Mouse (Mus musculus) spleen, adult 2 months (tissue): ENCODE results near the gene Arid1b. TPM values are rescaled to one million over a fixed set of nuclear protein-coding genes. Genes with fewer than 3 reads are reported as not detected.

Experiments used
- DNase-seq, 2 experiments: peaks; one replicate each; pipeline versions ENCODE4 v3.0.0 to v3.0.0-alpha.2; 2012 to 2021; ENCODE audit warnings: low spot score in 2 of 2, low read depth in 1 of 2
- H3K27ac ChIP-seq: fragments of 200-500 bp; 2 replicates; pipeline ENCODE4 v1.5.1; 2012; ENCODE audit warnings: low read length, inconsistent platforms; ENCODE audit not compliant: insufficient read depth
- H3K27me3 ChIP-seq: fragments of 200-500 bp; 2 replicates; pipeline ENCODE4 v1.6.1; 2012; ENCODE audit warnings: mild to moderate bottlenecking, moderate library complexity, low read length, inconsistent platforms; ENCODE audit not compliant: control insufficient read depth, insufficient read depth
- H3K36me3 ChIP-seq: fragments of 200-500 bp; 2 replicates; pipeline ENCODE4 v1.6.1; 2012; ENCODE audit warnings: mild to moderate bottlenecking, low read length, inconsistent platforms; ENCODE audit not compliant: control insufficient read depth, insufficient read depth
- H3K4me1 ChIP-seq: fragments of 200-500 bp; 2 replicates; pipeline ENCODE4 v1.6.1; 2011; ENCODE audit warnings: inconsistent platforms; ENCODE audit not compliant: control insufficient read depth, insufficient read depth, insufficient read length
- H3K4me3 ChIP-seq: fragments of 200-500 bp; 2 replicates; pipeline ENCODE4 v1.5.1; 2011; ENCODE audit warnings: mild to moderate bottlenecking, inconsistent platforms; ENCODE audit not compliant: insufficient read depth, insufficient read length; ENCODE audit errors: extremely low read depth
- CTCF ChIP-seq: fragments of 200-500 bp; IDR thresholded peaks from 2 replicates; pipeline ENCODE4 v1.5.1; 2011; ENCODE audit warnings: mild to moderate bottlenecking, inconsistent platforms; ENCODE audit not compliant: insufficient read depth, insufficient read length, insufficient replicate concordance; ENCODE audit errors: extremely low read depth
- POLR2A ChIP-seq: fragments of 200-500 bp; IDR thresholded peaks from 2 replicates; pipeline ENCODE4 v1.6.1; 2011; ENCODE audit warnings: low read depth, low read length, inconsistent platforms
- WGBS: fragments of 180-500 bp; shearing (Covaris S2); methylation state at CpG from one replicate; pipeline ENCODE4 v1.1.7; 2018; 5-methylcytosine and 5-hydroxymethylcytosine counted together
- polyA plus RNA-seq: library from polyadenylated mRNA; depleted of rRNA; stranded (reverse); fragments of >200 nt; gene quantifications from 2 replicates; pipeline ENCODE4 v1.2.3, GENCODE M21; 2012

The Arid1b gene
- polyA plus RNA-seq, 1 experiment = 53.5 TPM

DNA sequence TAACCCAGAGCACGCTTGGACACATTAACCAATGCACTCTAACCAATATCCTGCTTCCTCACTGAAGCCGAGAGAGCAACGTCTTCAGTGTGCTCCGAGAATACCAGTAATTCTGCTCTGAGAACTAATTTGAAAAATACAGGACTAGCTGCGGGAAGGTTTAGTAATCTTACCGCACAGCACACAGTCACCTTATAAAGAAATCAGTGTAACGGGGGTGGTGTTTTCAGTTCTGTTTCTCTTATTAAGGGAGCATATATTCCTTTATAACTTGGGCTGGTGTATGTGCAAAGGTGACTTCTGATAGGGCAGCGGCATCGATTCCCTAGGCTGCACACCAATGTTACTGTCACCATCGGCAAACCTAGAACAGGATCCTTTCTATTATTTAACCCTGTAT, 5.9 kb downstream of the Arid1b start:
- H3K36me3 ChIP-seq = no peaks in the 10 kb centered on the region
- no peaks in the 10 kb centered on the region for H3K27me3 ChIP-seq
- no peak overlapping the region for H3K4me3 ChIP-seq
- H3K4me1 ChIP-seq = peaks cover 30% of the 10 kb centered on the region
- DNase-seq = no peak
- 50% methylated on average over 10 of the region's 10 CpGs for WGBS
- no peak overlapping the region for H3K27ac ChIP-seq
- no peak for TF ChIP-seq POLR2A
- TF ChIP-seq CTCF = no peak

DNA sequence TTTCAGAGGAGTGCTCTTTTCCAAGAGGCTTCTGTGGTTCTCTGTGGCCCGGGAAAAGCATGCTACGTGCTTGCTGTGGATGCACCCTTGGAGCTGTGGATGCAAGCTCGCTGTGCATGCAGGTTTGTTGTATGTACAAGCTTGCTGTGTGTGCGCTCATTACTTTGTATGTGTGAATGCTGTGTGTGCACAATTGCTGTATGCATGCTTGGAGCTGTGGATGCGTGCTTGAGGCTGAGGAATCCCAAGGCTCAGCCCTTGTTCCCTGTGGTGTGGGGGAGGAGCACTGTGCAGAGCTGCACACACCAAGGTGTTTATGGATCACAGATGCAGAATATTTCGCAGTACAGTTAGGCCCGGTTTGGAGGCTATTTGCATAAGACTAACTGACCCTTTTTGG, 6.7 kb downstream of the Arid1b start:
- TF ChIP-seq POLR2A = no peak
- no peak for TF ChIP-seq CTCF
- H3K4me3 ChIP-seq = no peak overlapping the region
- peaks cover 38% of the 10 kb centered on the region for H3K4me1 ChIP-seq
- H3K36me3 ChIP-seq = no peaks in the 10 kb centered on the region
- no peaks in the 10 kb centered on the region for H3K27me3 ChIP-seq
- no peak for DNase-seq
- H3K27ac ChIP-seq = no peak overlapping the region
- WGBS = 77% methylated on average over 7 of the region's 7 CpGs

DNA sequence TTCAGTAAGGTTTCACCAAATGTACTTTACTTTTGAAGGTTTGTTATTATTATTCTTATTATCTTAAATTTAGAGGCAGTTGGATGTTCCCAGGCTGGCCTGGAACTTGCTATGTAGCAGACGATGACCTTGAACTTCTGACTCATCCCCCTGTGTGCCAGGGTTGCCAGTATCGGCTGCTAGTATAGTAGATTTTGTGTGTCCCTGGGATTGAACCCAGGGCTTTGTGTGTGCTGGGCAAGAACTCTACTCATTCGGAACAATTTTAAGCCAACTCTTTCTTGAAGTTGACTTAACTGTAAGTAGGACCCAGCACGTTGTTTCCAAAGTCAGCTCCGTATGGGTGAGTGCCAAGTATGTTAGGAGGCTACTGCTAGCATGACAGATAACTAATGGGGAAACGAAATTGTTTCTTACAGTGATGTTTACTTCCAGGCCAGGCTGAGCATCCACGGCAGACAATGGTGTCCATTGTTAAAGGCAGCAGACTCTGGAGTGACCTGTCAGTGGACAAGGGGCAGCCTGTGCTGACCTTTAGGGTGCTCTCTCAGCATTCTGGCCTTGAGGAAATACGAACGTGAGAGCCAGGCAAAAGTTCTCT, 7.5 kb downstream of the Arid1b start:
- H3K4me3 ChIP-seq = no peak overlapping the region
- TF ChIP-seq CTCF (no peak), POLR2A (no peak)
- H3K4me1 ChIP-seq = peaks cover 41% of the 10 kb centered on the region
- WGBS = 59% methylated on average over 9 of the region's 9 CpGs
- no peaks in the 10 kb centered on the region for H3K36me3 ChIP-seq
- H3K27ac ChIP-seq = no peak overlapping the region
- no peaks in the 10 kb centered on the region for H3K27me3 ChIP-seq
- no peak for DNase-seq

DNA sequence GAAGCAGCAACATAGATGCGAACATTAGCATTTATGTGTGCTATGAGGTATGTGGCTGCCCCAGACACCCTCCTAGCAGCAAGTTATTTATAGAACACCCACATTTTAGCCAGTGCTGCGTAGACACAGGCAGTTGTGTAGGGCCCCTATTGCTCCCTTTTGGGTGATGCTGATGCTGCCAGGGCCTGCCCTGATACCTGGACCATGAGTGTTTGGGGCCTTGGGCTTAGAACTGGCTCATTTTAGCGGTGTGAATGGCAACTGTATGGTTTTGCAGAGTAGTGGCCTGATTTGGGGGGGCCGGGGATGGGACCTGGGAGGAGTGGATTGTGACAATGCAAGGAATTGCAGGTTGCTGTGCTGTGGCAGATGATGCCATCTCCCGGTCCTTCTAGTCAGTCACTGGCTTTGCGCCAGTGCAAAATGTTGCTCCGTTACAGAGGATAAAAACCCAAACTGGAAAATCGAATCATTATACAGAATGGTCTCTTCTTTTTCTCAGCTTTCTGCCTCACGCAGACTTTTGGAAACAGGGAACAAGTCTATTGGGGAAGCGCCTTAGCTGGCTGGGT, 8.9 kb downstream of the Arid1b start:
- no peak overlapping the region for H3K27ac ChIP-seq
- no peaks in the 10 kb centered on the region for H3K36me3 ChIP-seq
- WGBS = 70% methylated on average over 10 of the region's 10 CpGs
- no peak overlapping the region for H3K4me3 ChIP-seq
- no peaks in the 10 kb centered on the region for H3K27me3 ChIP-seq
- H3K4me1 ChIP-seq = peaks cover 45% of the 10 kb centered on the region
- no peak for TF ChIP-seq POLR2A
- no peak for TF ChIP-seq CTCF
- no peak for DNase-seq

DNA sequence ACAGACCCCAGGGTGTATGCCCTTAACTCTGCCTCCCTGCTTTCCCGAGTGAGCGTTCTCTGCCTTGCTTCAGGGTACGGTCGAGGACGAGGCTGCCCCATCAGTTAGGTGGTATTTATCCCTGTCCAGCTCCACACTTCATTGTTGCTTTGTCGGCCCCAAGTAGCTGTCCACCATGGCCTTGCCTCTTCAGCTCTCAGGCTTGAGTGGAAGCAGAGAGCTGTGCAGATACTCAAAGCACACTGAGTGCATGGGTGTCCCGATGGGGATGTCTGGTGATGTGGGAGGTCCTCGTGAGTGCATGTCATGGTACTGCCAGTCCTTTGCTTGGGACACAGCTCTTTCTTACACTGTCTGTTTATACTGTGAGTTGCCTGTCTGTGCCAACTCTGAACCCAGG, 10.1 kb downstream of the Arid1b start:
- WGBS = 72% methylated on average over 8 of the region's 8 CpGs
- H3K4me3 ChIP-seq = no peak overlapping the region
- no peaks in the 10 kb centered on the region for H3K27me3 ChIP-seq
- H3K36me3 ChIP-seq = no peaks in the 10 kb centered on the region
- H3K4me1 ChIP-seq = peaks cover 55% of the 10 kb centered on the region
- H3K27ac ChIP-seq = no peak overlapping the region
- TF ChIP-seq POLR2A = no peak
- DNase-seq = no peak

DNA sequence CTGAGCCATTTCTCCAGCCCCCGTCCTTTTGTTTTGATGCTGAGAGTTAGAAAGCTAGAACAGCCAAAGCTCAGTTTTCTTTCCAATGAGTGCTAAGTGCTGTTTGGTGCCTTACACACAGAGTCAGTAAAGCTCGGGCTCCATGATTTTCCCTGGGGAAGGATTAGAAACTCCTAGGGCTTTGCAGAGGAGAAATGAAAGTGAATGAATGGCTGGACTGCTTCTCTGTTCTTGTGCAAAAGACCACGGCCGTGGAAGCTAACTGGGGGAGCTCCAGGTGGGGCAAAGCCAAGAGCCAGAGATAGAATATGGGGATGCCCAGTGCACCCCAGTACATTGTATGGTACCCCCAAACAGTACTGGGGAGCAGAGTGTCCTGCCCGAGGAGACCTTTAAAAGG, 10.6 kb downstream of the Arid1b start:
- Histone ChIP-seq H3K4me3 (no peak overlapping the region), H3K4me1 (peaks cover 57% of the 10 kb centered on the region), H3K27ac (no peak overlapping the region)

DNA sequence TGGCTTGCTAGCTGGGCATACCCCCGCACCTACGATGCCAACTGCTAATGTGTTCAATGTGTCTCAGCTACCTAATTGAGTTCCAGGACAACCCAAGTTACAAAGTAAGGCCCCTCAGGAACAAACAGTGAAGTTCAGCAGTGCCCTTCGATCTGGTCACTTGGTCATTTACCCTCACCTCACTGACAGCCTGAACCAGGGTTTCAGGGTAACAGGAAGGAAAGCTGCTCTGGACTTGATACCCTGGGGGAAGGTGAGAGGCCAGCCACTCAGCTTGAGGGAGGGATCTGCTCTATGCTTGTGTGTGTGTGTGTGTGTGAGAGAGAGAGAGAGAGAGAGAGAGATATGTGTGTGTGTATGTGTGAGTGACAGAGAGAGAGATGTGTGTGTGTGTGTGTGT, 11.2 kb downstream of the Arid1b start:
- H3K27ac ChIP-seq = no peak overlapping the region
- H3K4me3 ChIP-seq = no peak overlapping the region
- WGBS = 66% methylated on average over 3 of the region's 3 CpGs
- H3K36me3 ChIP-seq = no peaks in the 10 kb centered on the region
- peaks cover 59% of the 10 kb centered on the region for H3K4me1 ChIP-seq
- no peaks in the 10 kb centered on the region for H3K27me3 ChIP-seq
- DNase-seq = no peak
- no peak for TF ChIP-seq CTCF
- TF ChIP-seq POLR2A = no peak

More for the DNA sequence above, 10.6 kb downstream of the Arid1b start:
- no peaks in the 10 kb centered on the region for H3K36me3 ChIP-seq
- TF ChIP-seq CTCF (no peak), POLR2A (no peak)
- H3K27me3 ChIP-seq = no peaks in the 10 kb centered on the region
- 29% methylated on average over 5 of the region's 5 CpGs for WGBS
- no peak for DNase-seq
